Mouse (Mus musculus) forebrain, embryonic 13.5 days (tissue): ENCODE data around the gene Rhot2. TPM values are rescaled to one million over a fixed set of nuclear protein-coding genes. Genes with fewer than 3 reads are reported as not detected.
"Not testable (repeated sequence)": the region's sequence is repeated elsewhere in the genome, so short reads cannot be mapped to it uniquely, and the experiment has no call there.

Experiments used
- ATAC-seq: fragments of 200-750 bp; cut with Nextera tagmentation; 2 replicates; pipeline ENCODE4 v1.8.0; 2017
- H3K27ac ChIP-seq: fragments of 300-500 bp; sonication (generic); 2 replicates; pipeline ENCODE4 v1.5.1; 2015; ENCODE audit warnings: inconsistent platforms, mild to moderate bottlenecking, moderate library complexity
- H3K27me3 ChIP-seq: fragments of 300-500 bp; sonication (generic); 2 replicates; pipeline ENCODE4 v1.6.1; 2015; ENCODE audit warnings: mild to moderate bottlenecking, inconsistent platforms
- H3K36me3 ChIP-seq: fragments of 300-500 bp; sonication (generic); 2 replicates; pipeline ENCODE4 v1.6.1; 2015; ENCODE audit warnings: mild to moderate bottlenecking, inconsistent platforms; ENCODE audit not compliant: poor library complexity, severe bottlenecking
- H3K4me1 ChIP-seq: fragments of 300-500 bp; sonication (generic); 2 replicates; pipeline ENCODE4 v1.6.1; 2015; ENCODE audit warnings: inconsistent platforms
- H3K4me2 ChIP-seq: fragments of 300-500 bp; sonication (generic); 2 replicates; pipeline ENCODE4 v1.6.1; 2015; ENCODE audit warnings: inconsistent platforms, mild to moderate bottlenecking, moderate library complexity
- H3K4me3 ChIP-seq: fragments of 300-500 bp; sonication (generic); 2 replicates; pipeline ENCODE4 v1.5.1; 2015; ENCODE audit warnings: mild to moderate bottlenecking, inconsistent platforms
- H3K9ac ChIP-seq: fragments of 300-500 bp; sonication (generic); 2 replicates; pipeline ENCODE4 v1.6.1; 2015; ENCODE audit warnings: mild to moderate bottlenecking, inconsistent platforms
- H3K9me3 ChIP-seq: fragments of 300-500 bp; sonication (generic); replicated peaks from 2 replicates; pipeline ENCODE4 v1.6.1; 2016; ENCODE audit warnings: inconsistent platforms
- WGBS: fragments of 180-500 bp; shearing (Covaris S2); methylation state at CpG from one replicate; pipeline ENCODE4 v1.1.7; 2015; 5-methylcytosine and 5-hydroxymethylcytosine counted together
- polyA plus RNA-seq: library from polyadenylated mRNA; unstranded; fragments of >200 nt; fragmentation: Nextera tagmentation; extraction: Ambion mirVana; gene quantifications from 2 replicates; pipeline ENCODE4 v1.2.1, GENCODE M21; 2015

The Rhot2 gene
- polyA plus RNA-seq, 1 experiment from 2014 or later: 16.2 TPM

DNA sequence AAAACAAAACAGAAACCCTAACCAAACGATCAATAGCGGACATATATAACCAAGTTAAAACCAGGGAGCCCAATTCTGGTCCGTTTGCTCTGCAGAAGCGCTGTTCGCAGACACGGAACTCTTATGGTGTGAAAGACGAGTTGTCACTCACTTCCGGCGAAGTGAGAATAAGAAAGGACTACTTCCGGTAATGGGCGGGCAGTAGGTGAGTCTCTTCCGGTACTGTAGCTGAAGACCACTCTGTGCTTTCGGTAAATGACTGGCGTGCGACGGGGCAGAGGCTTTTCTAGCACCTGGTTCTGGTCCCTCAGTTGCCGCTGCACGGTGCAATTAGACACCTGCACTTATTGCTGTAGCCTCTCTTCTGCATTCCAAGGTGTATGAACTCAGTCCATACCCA lies 21.2 kb downstream of the Rhot2 start, which contains the start of gene Wdr24:
Gene Wdr24, plus strand, starts transcription at position 176 of the 400 bp plus-strand sequence.
- Histone ChIP-seq H3K9ac (peak within 1 kb of the TSS; percentile 75), H3K36me3 (peaks cover 40% of the 10 kb centered on the region), H3K4me2 (peak within 1 kb of the TSS; percentile 98), H3K4me3 (peak within 1 kb of the TSS; percentile 62), H3K4me1 (peaks cover 49% of the 10 kb centered on the region), H3K27ac (peak within 1 kb of the TSS; percentile 69), H3K9me3 (no peaks in the 10 kb centered on the region), H3K27me3 (peaks cover 21% of the 10 kb centered on the region)
- peak; percentile 80 for ATAC-seq
- 0% methylated on average over 18 of the region's 18 CpGs for WGBS

DNA sequence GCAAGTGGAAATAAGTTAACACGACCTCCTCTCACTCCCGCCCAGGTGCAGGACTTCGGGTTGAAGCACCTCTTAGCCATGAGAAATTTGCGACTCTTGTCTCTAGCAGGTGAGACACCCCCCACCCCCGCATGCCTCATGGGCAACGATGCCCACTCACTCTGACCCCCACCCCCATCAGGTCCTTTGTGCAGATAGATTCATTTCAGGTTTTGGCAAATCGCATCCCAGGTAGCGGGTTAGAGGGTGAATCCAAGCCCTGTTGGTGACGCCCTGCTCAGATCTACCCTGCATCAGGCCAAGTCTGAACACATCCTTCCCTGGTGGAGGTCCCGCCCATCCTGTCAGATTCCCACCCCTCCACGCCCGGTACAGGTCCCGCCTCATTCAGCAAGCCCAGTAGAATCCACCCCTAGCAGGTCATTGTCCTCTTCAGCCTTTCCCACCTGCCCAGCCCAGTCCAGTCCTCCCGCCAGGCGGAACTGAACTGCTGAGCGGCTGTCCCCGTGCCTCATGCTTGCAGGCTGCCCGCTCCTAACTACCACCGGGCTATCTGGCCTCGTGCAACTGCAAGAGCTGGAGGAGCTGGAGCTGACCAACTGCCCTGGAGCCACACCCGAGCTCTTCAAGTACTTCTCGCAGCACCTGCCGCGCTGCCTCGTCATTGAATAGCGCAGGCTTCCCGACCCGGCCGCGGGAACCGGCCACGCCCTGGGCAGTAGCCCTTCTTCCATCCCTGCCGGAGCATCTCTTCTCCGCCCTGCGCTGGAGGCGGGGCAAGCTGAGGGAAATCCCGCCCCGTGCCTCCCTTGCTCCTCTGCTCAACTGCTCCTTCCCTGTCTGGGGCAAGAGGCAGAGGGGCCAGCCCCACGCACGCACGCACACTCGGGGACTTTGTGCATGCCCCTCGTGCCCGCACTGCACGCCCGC lies 25.5 kb downstream of the Rhot2 start:
- 0 out of 2 replicates have a peak, but pooled peaks have one; percentile 3 for ATAC-seq
- WGBS: 7% methylated on average over 46 of the region's 46 CpGs
- Histone ChIP-seq H3K9ac (peak overlapping the region; percentile 35), H3K4me2 (peak overlapping the region; percentile 26; the same call in 1 of the 2 replicates), H3K4me3 (no peak overlapping the region; the same call in 1 of the 2 replicates), H3K4me1 (peaks cover 10% of the 10 kb centered on the region), H3K27me3 (peaks cover 33% of the 10 kb centered on the region), H3K36me3 (peaks cover 37% of the 10 kb centered on the region), H3K27ac (no peak overlapping the region), H3K9me3 (no peaks in the 10 kb centered on the region)

DNA sequence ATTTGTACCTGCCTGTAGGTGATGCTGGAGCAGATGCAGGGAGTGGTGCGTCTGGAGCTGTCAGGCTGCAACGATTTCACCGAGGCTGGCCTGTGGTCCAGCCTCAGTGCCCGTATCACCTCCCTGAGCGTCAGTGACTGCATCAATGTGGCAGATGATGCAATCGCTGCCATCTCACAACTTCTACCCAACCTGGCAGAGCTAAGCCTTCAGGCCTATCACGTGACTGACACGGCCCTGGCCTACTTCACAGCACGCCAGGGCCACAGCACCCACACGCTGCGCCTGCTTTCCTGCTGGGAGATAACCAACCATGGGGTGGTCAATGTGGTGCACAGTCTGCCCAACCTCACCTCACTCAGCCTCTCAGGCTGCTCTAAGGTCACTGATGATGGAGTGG lies 27.0 kb downstream of the Rhot2 start:
- peaks cover 37% of the 10 kb centered on the region for H3K36me3 ChIP-seq

DNA sequence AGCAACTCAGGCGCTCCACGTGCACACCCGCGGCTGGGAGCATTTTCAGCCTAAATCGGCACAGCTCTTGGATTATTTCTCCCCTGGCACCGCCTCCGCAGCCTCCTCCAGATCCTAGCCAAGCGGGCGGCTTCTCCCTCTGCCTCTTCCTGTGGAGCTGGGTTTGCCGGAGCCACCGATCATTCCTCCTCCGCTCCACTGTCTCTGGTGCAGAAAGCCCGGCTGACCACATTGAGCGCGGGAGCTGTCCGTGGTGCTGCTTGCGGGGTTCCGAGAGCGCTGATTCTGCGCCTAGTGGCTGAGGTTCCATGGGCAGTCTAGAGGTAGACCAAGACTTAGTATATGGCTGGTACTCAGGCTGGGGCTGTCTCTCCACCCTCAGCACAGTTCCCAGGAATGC lies 31.2 kb downstream of the Rhot2 start:
- Histone ChIP-seq H3K4me3 (peak overlapping the region; percentile 17), H3K27ac (0 out of 2 replicates have a peak overlapping the region, but pooled peaks have one; percentile 14), H3K9me3 (no peaks in the 10 kb centered on the region), H3K36me3 (peaks cover 23% of the 10 kb centered on the region), H3K9ac (peak overlapping the region; percentile 43), H3K4me1 (peaks cover 31% of the 10 kb centered on the region), H3K4me2 (peak overlapping the region; percentile 43), H3K27me3 (peaks cover 15% of the 10 kb centered on the region)
- no peak for ATAC-seq
- WGBS: 2% methylated on average over 20 of the region's 20 CpGs

More for the DNA sequence above, 27.0 kb downstream of the Rhot2 start:
- no peak overlapping the region for H3K9ac ChIP-seq
- no peaks in the 10 kb centered on the region for H3K9me3 ChIP-seq
- H3K27ac ChIP-seq: no peak overlapping the region
- H3K27me3 ChIP-seq: peaks cover 33% of the 10 kb centered on the region
- H3K4me3 ChIP-seq: no peak overlapping the region
- ATAC-seq: no peak
- peaks cover 14% of the 10 kb centered on the region for H3K4me1 ChIP-seq
- 86% methylated on average over 11 of the region's 11 CpGs for WGBS
- H3K4me2 ChIP-seq: no peak overlapping the region

DNA sequence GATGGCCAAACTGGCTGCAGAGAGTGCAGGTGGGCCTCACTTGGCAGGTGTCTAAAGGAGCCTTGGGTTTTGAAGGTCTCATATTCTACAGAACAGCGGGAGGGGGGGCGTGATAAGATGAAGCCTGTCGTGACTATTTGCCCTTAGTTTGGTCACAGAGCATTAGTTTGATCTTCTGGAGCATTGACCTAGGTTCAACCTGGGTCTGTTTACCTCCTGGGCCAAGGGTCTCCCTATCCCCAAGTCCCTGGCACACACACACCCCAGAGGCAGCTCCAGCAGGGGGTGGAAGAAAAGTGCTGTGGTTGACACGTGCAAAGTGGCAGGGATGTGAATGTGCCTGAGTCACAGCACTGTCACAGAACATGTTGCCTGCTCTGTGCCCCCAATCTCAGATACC lies 33.8 kb downstream of the Rhot2 start:
- no peak overlapping the region for H3K27ac ChIP-seq
- H3K36me3 ChIP-seq: no peaks in the 10 kb centered on the region
- H3K4me1 ChIP-seq: peaks cover 39% of the 10 kb centered on the region
- peak overlapping the region; percentile 89; the same call in 1 of the 2 replicates for H3K9ac ChIP-seq
- no peaks in the 10 kb centered on the region for H3K9me3 ChIP-seq
- H3K27me3 ChIP-seq: peaks cover 3% of the 10 kb centered on the region; the same call in 1 of the 2 replicates
- peak overlapping the region; percentile 70; the same call in 1 of the 2 replicates for H3K4me3 ChIP-seq
- no peak for ATAC-seq
- H3K4me2 ChIP-seq: peak overlapping the region; percentile 91
- WGBS: 78% methylated on average over 4 of the region's 4 CpGs

DNA sequence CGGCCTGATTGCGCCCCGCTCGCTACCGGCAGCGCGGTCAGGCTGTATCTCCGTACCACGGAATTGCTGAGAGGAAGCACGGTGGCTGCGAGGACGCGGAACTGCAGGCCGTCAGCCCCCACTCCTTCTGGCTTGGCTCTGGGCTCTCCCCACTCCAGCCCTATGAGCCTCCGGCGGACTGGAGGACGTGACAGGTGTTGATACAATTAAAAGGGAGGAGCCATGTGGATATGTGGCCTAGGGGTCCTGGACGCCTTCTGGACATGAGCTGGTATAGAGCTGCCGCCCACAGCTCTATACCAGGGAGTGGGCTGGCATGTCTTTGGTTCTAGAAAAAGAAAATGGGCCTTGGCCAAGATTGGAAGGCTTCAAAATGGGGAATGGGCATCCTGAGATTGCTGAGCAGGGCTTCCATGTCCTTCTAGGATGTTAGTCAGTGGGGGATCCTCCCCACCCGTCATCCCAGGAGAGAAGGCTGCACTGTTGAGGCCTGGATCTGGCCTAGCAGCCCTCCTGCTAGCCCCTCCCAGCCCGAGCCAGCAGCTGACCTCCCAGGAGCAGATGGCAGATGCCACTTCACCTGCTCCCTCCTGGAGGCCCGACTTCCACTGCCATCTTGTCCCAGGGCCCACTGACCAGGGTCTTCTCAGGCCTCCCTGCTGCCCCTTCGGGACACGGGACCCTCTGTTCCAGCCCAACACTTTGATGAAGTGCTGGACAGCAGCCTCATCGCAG lies 34.9 kb downstream of the Rhot2 start:
- peak; percentile 71 for ATAC-seq
- 6% methylated on average over 25 of the region's 25 CpGs for WGBS
- Histone ChIP-seq H3K9me3 (no peaks in the 10 kb centered on the region), H3K4me1 (peaks cover 39% of the 10 kb centered on the region), H3K27ac (peak overlapping the region; percentile 95), H3K27me3 (peaks cover 3% of the 10 kb centered on the region; the same call in 1 of the 2 replicates), H3K4me2 (peak overlapping the region; percentile 91), H3K9ac (peak overlapping the region; percentile 89), H3K36me3 (no peaks in the 10 kb centered on the region), H3K4me3 (peak overlapping the region; percentile 70)

DNA sequence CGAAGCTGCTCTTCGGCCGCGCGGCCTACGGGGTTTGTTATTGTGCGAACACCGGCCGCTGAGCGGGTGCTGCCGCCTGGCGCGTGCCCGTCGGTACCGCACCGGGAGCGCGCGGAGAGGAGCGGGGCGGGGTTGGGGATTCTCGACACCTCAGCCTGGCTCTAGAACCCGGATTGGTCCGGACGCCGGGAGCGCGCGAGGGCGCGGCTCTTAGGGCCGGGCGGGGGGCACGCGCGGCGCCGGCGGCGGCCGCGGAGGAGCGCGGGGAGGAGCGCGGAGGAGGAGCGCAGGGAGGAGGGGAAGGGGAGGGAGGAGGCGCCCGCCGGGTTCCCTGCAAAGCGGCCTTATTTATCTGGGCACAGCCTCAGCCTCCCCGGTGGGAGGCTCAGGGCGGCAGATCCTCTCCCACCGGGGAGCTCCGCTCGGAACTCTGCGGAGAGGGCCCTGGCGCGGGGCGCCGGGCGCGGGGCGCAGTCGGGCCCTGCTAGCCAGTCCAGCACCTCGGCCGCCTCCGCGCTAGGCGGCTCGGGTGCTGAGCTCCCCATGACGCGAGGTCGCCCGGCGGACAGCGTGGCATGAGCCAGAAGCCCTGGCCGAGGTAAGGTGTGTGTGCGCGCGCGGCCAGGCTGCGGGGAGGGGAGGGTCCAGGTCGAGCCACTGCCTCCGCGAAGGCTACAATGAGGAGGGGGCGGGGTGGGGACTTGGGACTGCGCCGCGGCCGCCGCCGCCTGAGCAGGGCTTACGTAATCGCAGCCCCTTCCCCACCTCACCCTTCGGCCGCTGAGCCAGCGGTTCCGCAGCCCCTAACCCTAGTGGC lies 35.7 kb downstream of the Rhot2 start, which contains the start of gene Fbxl16:
Gene Fbxl16, plus strand, starts transcription at position 297 of the 817 bp plus-strand sequence.
- Histone ChIP-seq H3K4me1 (peaks cover 41% of the 10 kb centered on the region), H3K36me3 (no peaks in the 10 kb centered on the region), H3K9ac (peak within 1 kb of the TSS; percentile 89), H3K27ac (peak within 1 kb of the TSS; percentile 95), H3K4me2 (peak within 1 kb of the TSS; percentile 91), H3K4me3 (peak within 1 kb of the TSS; percentile 70), H3K27me3 (peaks cover 3% of the 10 kb centered on the region; the same call in 1 of the 2 replicates), H3K9me3 (no peaks in the 10 kb centered on the region)
- peak; percentile 84 for ATAC-seq
- under 1% methylated on average over 89 of the region's 100 CpGs for WGBS

DNA sequence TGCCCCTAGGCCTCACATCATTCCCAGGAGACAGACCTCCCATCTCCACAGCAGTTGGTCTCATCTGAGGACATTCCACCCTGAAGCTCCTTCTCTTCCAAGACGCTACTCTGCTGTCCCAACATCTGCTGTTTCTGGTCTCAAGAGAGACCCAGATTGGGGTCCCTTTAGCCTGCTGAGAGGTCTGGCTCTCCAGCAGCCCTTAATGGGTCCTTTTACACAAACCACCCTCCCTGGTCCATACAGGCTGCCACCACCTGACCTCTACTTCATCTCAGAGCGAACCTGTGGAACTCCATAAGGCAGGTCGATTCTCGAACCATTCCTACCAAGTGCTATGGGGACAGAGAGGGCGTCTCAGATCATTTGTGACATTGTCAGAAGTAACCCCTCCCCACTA lies 36.6 kb downstream of the Rhot2 start:
- Histone ChIP-seq H3K27ac (peak overlapping the region; percentile 95), H3K4me1 (peaks cover 45% of the 10 kb centered on the region), H3K9ac (peak overlapping the region; percentile 89; the same call in 1 of the 2 replicates), H3K36me3 (no peaks in the 10 kb centered on the region), H3K9me3 (no peaks in the 10 kb centered on the region), H3K4me3 (peak overlapping the region; percentile 70), H3K4me2 (peak overlapping the region; percentile 91), H3K27me3 (peaks cover 3% of the 10 kb centered on the region; the same call in 1 of the 2 replicates)
- no peak for ATAC-seq
- 39% methylated on average over 5 of the region's 5 CpGs for WGBS

DNA sequence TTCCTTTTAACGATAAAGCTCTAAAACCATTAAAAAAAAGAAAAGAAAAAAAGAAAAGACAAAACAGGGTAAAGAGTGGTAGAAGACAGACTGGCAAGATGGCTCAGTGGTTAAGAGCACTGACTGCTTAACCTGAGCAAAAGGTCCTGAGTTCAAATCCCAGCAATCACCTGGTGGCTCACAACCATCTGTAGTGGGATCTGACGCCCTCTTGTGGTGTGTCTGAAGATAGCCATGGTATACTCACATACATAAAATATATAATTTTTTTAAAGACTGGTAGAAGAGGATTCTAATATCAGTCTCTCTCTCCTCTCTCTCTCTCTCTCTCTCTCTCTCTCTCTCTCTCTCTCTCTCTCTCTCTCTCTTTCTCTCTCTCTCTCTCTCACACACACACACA lies 37.2 kb downstream of the Rhot2 start:
- not testable (repeated sequence) for H3K9me3 ChIP-seq, H3K4me3 ChIP-seq, H3K36me3 ChIP-seq, H3K9ac ChIP-seq, H3K4me2 ChIP-seq, H3K27ac ChIP-seq, ATAC-seq, H3K27me3 ChIP-seq
- 38% methylated on average over 2 of the region's 2 CpGs for WGBS
- H3K4me1 ChIP-seq: peaks cover 46% of the 10 kb centered on the region

DNA sequence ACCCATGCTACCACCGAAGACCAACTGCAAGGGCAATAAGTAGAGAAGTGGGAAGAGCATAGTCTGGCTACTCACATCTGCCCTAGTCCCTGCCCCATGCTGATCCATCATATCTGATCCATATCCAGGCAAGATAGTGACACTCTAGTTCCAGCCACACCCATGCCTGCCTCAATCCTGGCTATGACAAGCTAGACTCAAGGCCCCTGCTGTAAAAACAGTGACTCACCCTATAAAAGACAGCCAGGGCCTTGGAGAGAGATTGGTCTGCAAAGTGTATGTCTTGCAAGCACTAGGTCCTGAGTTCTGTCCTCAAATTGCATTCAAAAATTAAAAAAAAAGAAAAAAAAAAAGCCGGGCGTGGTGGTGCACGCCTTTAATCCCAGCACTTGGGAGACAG lies 38.1 kb downstream of the Rhot2 start:
- Histone ChIP-seq H3K27me3 (no peaks in the 10 kb centered on the region), H3K27ac (no peak overlapping the region), H3K4me1 (peaks cover 52% of the 10 kb centered on the region), H3K9me3 (no peaks in the 10 kb centered on the region), H3K4me2 (no peak overlapping the region), H3K9ac (no peak overlapping the region), H3K36me3 (no peaks in the 10 kb centered on the region), H3K4me3 (no peak overlapping the region)
- no peak for ATAC-seq
- 91% methylated on average over 4 of the region's 4 CpGs for WGBS
